Mouse (Mus musculus) lung, postnatal 14 days (tissue): Measurements from ENCODE around the gene Angel2.

Source experiments
- DNase-seq: peaks from one replicate; pipeline ENCODE4 v3.0.0; 2021

Angel2 gene

GRCm38 (mm10) chr1:190930181-190930580 is 5.3 kb downstream of the Angel2 start:
- no peak for DNase-seq

- DNase-seq: no peak
These were observed 14.9 kb downstream of the Angel2 start for GRCm38 (mm10) chr1:190939803-190940202.

GRCm38 (mm10) chr1:190944109-190944760 is 19.3 kb downstream of the Angel2 start:
- DNase-seq: peak; percentile 79

GRCm38 (mm10) chr1:190947986-190948385 is 23.1 kb downstream of the Angel2 start:
- DNase-seq: no peak

GRCm38 (mm10) chr1:190948439-190948838 is 23.5 kb downstream of the Angel2 start:
- DNase-seq: no peak

- no peak for DNase-seq
These were observed 23.9 kb downstream of the Angel2 start for GRCm38 (mm10) chr1:190948846-190949245.

GRCm38 (mm10) chr1:190951014-190951413 is 26.1 kb downstream of the Angel2 start:
- DNase-seq: no peak

- no peak for DNase-seq
These were observed 28.1 kb downstream of the Angel2 start for GRCm38 (mm10) chr1:190953009-190953408.

GRCm38 (mm10) chr1:190958821-190959220 is 33.9 kb downstream of the Angel2 start:
- DNase-seq: no peak

- DNase-seq: no peak
These were observed 37.8 kb downstream of the Angel2 start for GRCm38 (mm10) chr1:190962760-190963159.

GRCm38 (mm10) chr1:190964992-190965780 is 40.3 kb downstream of the Angel2 start:
- no peak for DNase-seq

GRCm38 (mm10) chr1:190968010-190968409 is 43.1 kb downstream of the Angel2 start:
- no peak for DNase-seq

- no peak for DNase-seq
These were observed 47.0 kb downstream of the Angel2 start for GRCm38 (mm10) chr1:190971708-190972610.

GRCm38 (mm10) chr1:190972612-190973192 is 47.8 kb downstream of the Angel2 start:
- no peak for DNase-seq

- no peak for DNase-seq
These were observed 49.3 kb downstream of the Angel2 start for GRCm38 (mm10) chr1:190974191-190974590.

GRCm38 (mm10) chr1:190974833-190975232 is 49.9 kb downstream of the Angel2 start:
- no peak for DNase-seq

GRCm38 (mm10) chr1:190976887-190977573 is 52.1 kb downstream of the Angel2 start:
- DNase-seq: no peak

- no peak for DNase-seq
These were observed 53.1 kb downstream of the Angel2 start for GRCm38 (mm10) chr1:190978001-190978400.

GRCm38 (mm10) chr1:190978511-190979073 is 53.7 kb downstream of the Angel2 start:
- no peak for DNase-seq

GRCm38 (mm10) chr1:190979100-190979563 is 54.2 kb downstream of the Angel2 start, which contains the start of gene Vash2:
TSS of gene Vash2 (minus strand) at chr1:190979296.
- DNase-seq: peak; percentile 76

- no peak for DNase-seq
These were observed 55.6 kb downstream of the Angel2 start for GRCm38 (mm10) chr1:190980470-190980869.

GRCm38 (mm10) chr1:190981412-190981811 is 56.5 kb downstream of the Angel2 start:
- no peak for DNase-seq
